Mouse (Mus musculus): Measurements from ENCODE around the gene Bcas3. TPM values are rescaled to one million over a fixed set of nuclear protein-coding genes. Genes with fewer than 3 reads are reported as not detected.

The Bcas3 gene
- total RNA-seq, 1 experiment from 2014 or later: 19.2 TPM

DNA sequence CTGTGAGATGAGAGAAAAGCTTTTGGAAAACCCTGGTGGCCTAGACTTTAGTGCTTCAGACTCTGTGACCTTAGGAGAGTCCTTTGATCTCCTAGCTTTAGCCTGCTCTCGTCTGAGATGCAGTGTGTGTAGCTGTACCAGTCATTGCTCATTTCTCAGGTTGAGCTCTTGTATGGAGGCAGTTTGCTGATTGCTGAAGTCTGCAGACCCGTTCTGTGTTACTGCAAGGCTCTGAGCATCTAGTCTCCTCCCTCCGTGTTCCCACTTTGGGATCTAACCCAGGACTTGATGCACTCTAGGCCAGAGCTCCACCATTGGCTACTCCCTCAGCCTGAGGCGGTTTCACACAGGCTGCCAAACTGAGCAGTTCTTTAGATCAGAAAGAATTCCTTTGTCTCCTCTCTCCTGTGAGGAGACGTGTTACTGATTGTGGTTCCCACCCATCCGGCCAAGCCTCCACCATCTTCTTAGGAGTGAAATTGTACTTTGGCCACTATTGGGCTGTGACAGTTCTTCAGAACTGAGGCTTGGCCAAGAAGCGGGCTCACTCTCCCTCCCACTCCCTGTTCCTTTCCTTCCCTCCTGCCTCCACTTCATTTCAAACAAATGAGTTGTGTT lies 413.2 kb downstream of the Bcas3 start:
- 0 out of 4 replicates have a peak, but pooled peaks of 1 of the 2 experiments have one; percentile 12 for ATAC-seq (replicated peaks in 1 of 2; ENCODE audit: insufficient read depth in 1 of 2, low FRiP score in 2 of 2, low TSS enrichment in 1 of 2, low read depth in 1 of 2, poor library complexity in 2 of 2, severe bottlenecking in 2 of 2)

DNA sequence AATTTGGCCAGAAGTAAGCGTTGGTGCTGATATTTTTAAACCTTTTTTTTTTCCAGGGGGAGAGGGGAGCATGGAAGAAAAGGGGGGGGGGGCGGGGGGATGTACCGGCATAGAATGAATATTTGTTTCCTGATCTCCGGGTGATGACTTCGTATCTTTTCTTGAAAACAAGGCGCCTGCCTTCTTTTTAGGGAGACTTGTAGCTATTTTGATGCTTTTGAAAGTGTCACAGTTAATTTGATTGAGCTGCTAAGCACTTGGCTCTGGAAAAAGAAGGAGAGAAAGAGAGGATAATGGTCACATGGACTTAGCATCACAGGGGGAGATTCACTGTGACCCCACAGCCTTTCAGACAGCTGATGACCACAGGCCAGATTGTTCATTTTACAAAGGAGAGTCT lies 413.8 kb downstream of the Bcas3 start:
- no peak for ATAC-seq (replicated peaks in 1 of 2; ENCODE audit: insufficient read depth in 1 of 2, low FRiP score in 2 of 2, low TSS enrichment in 1 of 2, low read depth in 1 of 2, poor library complexity in 2 of 2, severe bottlenecking in 2 of 2)

DNA sequence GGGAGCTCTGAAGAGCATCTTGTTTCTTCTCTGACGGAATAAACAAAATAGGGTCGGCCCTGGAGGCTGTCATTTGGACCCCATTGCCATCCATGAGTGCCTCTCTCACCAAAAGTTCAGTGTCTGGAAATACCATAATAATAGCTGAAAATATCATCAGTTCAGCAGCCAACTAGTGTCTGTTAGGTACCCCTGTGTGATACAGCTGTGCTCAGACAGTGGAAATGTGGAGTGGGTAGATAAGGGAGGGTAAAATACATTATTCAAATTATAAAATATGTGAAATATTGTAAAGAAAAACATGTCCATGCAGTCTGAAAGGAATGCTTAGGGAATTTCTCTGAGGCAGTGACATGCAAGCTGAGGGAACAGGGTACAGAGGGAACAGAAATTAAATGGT lies 416.8 kb downstream of the Bcas3 start:
- no peak for ATAC-seq (replicated peaks in 1 of 2; ENCODE audit: insufficient read depth in 1 of 2, low FRiP score in 2 of 2, low TSS enrichment in 1 of 2, low read depth in 1 of 2, poor library complexity in 2 of 2, severe bottlenecking in 2 of 2)

DNA sequence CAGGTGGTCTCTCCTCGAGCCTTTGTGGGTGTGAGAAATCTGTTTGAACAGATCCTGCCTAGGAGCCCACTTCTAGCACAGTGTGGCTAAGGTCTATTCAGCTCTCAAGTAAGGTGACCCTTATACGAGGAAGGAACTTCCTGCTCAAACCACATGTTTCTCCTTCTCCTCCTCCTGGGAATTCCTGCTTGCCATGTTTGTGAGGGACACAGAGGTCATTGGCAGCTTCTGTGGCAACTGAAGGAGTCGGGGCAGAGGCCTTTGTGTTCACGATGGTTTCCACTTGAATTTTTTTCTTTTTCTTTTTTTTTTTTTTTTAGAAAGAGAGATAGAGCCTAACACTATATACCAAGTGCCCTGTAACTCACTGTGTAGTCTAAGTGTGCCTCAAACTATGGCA lies 420.4 kb downstream of the Bcas3 start:
- no peak for ATAC-seq (replicated peaks in 1 of 2; ENCODE audit: insufficient read depth in 1 of 2, low FRiP score in 2 of 2, low TSS enrichment in 1 of 2, low read depth in 1 of 2, poor library complexity in 2 of 2, severe bottlenecking in 2 of 2)

DNA sequence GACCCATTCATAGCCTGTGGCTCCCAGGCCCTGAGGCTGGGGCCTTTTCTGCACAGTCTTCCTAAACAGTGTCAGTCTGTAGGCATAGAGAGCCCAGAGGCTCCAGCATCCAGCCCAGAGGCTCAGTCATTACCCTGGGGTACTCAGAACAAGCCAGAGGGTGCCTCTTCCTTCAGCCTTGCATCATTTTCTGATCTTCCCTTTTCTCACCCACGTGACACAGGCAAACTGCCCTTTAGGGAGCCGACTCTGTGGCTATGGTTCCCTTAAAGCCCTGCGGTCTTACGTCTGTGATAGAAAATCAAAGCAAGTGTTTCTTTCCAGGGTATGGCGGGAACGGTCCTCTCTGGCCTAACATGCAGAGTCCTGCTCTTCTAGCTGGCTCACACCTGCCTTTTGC lies 421.7 kb downstream of the Bcas3 start:
- peak in 1 of 2 experiments; percentile 62; a peak in 1 of 4 replicates for ATAC-seq (replicated peaks in 1 of 2; ENCODE audit: insufficient read depth in 1 of 2, low FRiP score in 2 of 2, low TSS enrichment in 1 of 2, low read depth in 1 of 2, poor library complexity in 2 of 2, severe bottlenecking in 2 of 2)

DNA sequence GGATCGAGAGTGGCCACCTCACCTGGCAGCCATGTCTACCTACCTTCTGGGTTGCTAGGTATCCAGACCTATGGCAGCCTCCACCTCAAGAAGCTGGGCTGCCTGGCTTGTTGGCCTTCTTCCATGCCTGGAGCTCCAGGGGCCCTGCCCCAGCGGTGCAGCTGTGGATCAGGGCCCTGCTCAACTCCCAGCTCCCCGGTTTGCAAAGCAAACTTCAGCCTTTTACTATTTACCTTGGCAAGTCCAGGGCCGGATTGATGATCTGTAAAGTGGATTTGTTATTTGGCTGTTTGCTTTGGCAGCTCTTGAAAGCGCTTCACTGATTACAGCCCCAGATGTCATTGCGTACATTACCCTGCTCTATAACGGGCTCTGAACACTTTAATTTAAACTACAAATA lies 422.5 kb downstream of the Bcas3 start:
- ATAC-seq (replicated peaks in 1 of 2; ENCODE audit: insufficient read depth in 1 of 2, low FRiP score in 2 of 2, low TSS enrichment in 1 of 2, low read depth in 1 of 2, poor library complexity in 2 of 2, severe bottlenecking in 2 of 2): no peak

DNA sequence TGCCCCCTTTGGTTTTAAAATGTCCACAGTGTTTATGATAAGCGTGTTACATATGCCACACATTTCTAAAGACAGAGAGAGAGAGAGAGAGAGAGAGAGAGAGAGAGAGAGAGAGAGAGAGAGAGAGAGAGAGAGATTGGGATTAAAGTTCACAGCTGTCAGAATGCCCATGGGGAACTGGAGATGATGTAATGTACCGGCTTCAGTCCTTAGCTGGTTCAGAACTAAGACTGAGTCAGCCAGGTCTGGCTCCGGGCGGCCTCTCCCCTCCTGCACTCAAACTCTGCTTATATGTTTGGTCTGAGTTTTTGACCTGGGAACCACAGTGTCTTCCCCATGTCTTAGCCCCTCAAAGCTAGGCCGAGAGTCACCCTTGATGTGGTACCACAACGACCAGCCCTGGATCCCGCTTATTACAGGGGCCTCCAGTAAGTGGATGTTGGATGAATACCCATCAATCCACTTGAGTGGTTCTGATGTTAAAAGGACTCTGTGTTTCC lies 423.9 kb downstream of the Bcas3 start:
- no peak for ATAC-seq (replicated peaks in 1 of 2; ENCODE audit: insufficient read depth in 1 of 2, low FRiP score in 2 of 2, low TSS enrichment in 1 of 2, low read depth in 1 of 2, poor library complexity in 2 of 2, severe bottlenecking in 2 of 2)

DNA sequence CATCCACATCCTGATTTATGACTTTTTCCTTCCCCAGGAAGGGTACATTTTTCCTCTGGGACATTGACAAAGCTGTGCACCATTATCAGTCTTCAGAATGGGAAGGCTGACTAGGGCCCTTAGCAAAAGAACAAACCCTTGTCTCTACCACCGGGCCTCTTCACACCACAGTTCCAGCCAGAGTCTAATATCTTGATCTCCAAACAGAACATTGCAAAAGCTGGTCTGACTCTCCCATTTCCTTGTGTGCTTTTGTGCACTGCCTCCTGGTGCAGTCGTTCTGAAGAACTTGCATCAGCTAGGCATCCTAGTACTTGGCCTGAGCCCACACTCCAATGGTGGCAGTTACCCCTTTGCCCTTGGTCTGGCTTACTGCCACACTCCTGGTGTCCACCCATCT lies 425.0 kb downstream of the Bcas3 start:
- ATAC-seq (replicated peaks in 1 of 2; ENCODE audit: insufficient read depth in 1 of 2, low FRiP score in 2 of 2, low TSS enrichment in 1 of 2, low read depth in 1 of 2, poor library complexity in 2 of 2, severe bottlenecking in 2 of 2): no peak

DNA sequence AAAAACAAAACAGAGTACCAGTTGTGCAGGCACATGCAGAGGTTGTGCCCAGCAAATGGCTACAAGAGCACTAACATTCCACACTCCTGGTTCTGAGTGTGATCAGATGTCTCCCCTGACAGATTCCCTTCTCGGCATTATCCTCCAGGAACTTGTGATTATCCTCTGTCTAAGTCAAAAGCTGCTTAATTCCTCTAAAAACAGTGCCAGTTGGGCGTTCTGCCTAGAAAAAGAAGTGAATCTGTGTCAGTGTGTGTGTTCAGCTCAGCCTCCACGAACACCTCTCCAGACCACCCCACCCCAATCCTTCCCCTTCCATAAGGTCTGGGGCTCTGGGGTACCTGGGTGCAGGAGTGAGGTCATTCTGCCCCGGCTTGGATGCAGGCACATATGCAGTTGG lies 427.3 kb downstream of the Bcas3 start:
- no peak for ATAC-seq (replicated peaks in 1 of 2; ENCODE audit: insufficient read depth in 1 of 2, low FRiP score in 2 of 2, low TSS enrichment in 1 of 2, low read depth in 1 of 2, poor library complexity in 2 of 2, severe bottlenecking in 2 of 2)

DNA sequence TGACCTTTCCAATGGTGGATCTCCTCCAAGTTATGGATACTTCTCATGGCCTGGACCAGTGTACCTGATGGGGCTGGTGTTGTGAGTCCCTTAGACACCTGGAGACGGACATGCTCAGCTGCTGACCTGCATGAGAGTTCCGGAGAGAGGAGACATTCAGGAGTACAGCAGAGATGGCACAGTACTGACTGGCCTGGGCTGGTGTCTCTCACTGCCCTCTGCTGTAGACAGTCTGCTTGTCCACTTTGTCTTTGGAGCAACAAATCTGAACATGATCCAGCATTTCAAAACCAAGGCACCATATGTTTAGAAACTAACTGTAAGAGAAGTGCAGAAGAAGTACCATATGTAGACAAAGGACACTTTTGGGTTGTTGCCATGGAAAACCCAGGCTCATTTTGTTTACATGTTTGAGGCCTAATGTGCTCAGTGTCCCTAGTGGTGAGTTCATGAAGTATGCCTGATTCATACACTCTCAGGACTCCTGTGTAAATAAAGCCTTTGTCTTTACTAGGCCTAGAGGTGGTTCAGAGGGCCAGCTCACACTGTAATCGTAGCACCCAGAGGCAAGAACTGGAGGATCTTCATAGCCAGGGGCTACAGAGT lies 433.2 kb downstream of the Bcas3 start:
- 0 out of 4 replicates have a peak, but pooled peaks of 1 of the 2 experiments have one; percentile 49 for ATAC-seq (replicated peaks in 1 of 2; ENCODE audit: insufficient read depth in 1 of 2, low FRiP score in 2 of 2, low TSS enrichment in 1 of 2, low read depth in 1 of 2, poor library complexity in 2 of 2, severe bottlenecking in 2 of 2)

DNA sequence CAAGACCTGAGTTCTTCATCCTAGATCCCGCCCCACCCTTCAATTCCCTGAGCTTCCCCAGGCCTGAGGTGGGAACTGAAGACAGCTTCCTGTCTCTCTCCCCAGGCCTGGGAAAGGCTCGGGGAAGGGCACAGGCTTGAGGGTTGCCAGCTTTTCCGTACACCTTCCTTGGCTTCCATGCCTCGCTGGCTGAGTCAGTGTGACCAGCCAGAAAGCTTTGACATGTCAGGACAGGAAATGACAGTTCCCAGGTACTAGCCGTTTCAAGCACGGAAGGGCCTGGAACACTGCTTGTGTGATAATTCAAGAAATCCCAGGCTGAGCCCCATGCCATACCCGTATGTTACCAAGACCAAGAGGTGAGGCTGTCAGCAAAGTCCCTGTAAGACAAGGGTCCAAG lies 436.8 kb downstream of the Bcas3 start:
- ATAC-seq (replicated peaks in 1 of 2; ENCODE audit: insufficient read depth in 1 of 2, low FRiP score in 2 of 2, low TSS enrichment in 1 of 2, low read depth in 1 of 2, poor library complexity in 2 of 2, severe bottlenecking in 2 of 2): no peak

DNA sequence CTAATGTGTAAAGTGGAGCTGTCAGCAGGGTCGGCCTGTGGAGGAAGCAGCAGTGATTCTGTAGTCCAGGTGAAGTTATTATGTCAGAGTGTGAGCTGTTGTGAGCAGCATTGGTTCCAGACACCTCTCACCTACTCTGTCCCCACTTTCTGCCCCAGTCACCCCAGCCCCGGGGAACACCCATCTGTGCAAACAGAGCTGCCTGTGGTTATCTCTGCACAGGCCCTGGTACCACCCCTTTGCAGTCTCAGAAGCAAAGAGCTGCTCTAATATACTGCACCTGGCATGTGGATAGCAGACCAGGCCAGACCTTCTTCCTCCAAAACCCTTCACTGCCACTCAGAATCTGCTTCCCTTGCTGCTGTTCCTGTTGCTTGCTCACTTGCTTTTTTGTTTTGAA lies 437.3 kb downstream of the Bcas3 start:
- no peak for ATAC-seq (replicated peaks in 1 of 2; ENCODE audit: insufficient read depth in 1 of 2, low FRiP score in 2 of 2, low TSS enrichment in 1 of 2, low read depth in 1 of 2, poor library complexity in 2 of 2, severe bottlenecking in 2 of 2)

DNA sequence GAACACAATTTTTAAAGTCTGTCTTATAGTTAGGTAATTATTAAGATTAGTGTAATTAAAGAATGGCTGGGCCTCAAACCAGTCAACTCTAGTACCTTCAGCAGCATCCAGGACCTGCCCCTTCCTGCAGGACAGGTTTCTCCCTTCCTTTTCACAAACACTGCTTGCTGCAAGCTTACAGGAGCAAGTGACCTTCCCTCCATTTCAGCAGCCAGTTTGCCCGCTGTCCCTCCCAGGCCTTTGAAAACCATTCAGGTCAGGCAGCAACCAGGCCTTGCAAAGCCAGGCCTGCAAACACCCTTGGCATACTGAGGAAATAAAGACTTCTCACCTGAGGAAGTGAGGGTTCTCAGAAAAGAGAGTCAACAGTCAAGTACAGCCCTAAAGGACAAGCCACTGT lies 438.2 kb downstream of the Bcas3 start:
- ATAC-seq (replicated peaks in 1 of 2; ENCODE audit: insufficient read depth in 1 of 2, low FRiP score in 2 of 2, low TSS enrichment in 1 of 2, low read depth in 1 of 2, poor library complexity in 2 of 2, severe bottlenecking in 2 of 2): no peak

DNA sequence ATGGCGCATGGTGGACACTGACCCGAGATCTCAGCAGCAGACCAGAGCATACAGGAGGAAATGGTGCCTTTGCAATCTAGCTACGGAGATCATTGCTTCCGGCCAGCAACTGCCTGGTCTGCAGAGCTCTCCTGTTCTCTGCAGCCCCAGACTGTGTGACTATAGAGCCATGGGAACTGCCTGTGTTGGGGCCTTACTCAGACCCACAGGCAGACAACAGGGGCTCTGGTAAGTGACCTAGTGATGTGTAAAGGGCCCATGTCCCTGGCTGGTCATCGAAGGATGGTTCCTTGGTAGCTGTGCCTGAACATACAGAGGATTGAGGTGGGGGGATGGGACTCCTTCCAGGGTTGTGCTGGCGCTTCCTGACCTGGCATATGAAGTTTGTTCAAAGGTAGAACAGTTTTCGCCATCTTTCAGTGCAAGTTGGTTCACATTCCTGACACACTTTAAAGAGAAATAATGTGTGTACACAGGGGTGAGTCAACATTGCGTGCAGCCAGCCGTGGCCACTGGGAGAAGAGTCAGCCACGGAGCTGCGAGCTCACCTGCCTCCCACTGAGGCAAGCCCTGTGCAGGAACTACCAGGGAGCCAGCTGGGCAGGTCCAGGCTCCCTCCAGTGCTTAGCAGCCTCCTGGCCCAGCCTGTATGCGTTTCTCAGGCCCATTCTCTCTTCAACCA lies 439.7 kb downstream of the Bcas3 start:
- no peak for ATAC-seq (replicated peaks in 1 of 2; ENCODE audit: insufficient read depth in 1 of 2, low FRiP score in 2 of 2, low TSS enrichment in 1 of 2, low read depth in 1 of 2, poor library complexity in 2 of 2, severe bottlenecking in 2 of 2)

DNA sequence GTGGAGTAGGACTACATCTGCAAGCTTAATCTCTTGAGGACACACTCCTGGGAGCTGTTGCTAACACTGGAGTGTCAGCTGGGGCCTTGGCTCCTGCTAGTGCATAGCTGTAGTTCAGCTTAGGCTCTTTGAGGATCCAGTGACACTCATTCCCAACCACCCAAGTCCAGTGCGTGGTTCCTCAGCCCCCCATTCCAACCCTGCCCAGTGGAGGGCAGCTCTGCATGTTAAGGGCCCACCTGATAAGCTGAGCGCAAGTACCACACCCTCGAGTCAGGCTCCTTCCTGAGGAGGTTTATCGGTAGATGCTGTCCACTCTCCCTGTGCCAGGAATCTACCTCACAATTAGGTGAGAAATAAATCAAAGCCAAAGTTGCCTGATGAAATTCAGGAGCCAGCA lies 446.5 kb downstream of the Bcas3 start:
- ATAC-seq (replicated peaks in 1 of 2; ENCODE audit: insufficient read depth in 1 of 2, low FRiP score in 2 of 2, low TSS enrichment in 1 of 2, low read depth in 1 of 2, poor library complexity in 2 of 2, severe bottlenecking in 2 of 2): no peak

DNA sequence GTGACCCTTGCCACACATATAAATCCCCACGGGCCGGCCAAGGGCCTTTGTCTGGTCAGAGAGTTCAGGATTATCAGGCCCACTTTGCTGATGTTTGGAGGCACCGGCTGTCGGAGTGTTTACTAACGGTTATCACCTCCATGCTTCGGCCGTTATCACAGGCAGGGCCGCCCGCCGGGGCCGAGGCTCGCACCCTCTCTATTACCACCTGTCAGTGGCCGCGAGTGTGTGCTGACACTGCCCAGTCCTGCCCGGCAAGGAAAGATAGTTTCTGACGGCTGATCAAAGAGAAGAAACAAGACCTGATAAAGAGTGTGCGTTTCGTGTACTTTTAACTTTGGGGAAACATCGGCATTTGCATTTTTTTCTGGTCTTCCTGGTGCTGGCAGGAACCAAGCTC lies 446.9 kb downstream of the Bcas3 start:
- no peak for ATAC-seq (replicated peaks in 1 of 2; ENCODE audit: insufficient read depth in 1 of 2, low FRiP score in 2 of 2, low TSS enrichment in 1 of 2, low read depth in 1 of 2, poor library complexity in 2 of 2, severe bottlenecking in 2 of 2)

DNA sequence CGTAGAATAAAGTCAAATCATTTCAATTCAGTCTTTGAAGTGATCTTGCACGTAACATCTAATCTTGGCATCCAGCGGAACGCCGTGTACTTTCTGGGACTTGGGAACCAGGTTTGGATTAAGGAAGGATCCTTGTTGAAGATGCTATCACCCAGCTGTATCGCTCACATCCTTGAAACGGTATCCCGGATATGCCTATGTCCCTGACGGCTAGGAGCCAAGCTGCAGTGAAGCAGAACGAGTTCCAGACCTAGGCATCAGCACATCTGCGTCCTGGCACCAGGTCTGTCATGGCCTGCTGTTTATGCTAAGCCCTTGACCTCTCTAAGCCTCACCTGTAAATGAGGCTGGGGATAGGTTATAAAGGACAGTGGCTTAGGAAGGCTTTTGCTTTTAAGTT lies 447.4 kb downstream of the Bcas3 start:
- no peak for ATAC-seq (replicated peaks in 1 of 2; ENCODE audit: insufficient read depth in 1 of 2, low FRiP score in 2 of 2, low TSS enrichment in 1 of 2, low read depth in 1 of 2, poor library complexity in 2 of 2, severe bottlenecking in 2 of 2)

DNA sequence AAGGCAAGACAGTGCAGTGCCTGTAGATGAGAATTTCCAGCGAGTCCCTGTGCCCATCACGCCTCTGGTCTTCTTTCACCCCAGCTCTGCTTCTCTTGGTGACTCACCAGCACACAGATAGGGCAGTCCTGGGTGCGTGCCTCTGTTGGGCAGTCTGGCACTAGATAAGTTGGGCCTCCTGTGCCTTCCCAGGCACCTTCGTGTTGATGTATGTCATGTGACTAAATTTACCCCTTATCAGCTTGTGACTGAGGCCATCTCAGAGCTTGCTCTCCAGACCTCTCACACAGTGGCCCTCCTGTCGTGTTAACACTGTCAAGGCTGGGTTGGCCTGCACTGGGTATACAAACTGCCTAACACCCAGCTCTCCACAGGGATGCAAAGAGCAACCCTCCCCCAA lies 451.1 kb downstream of the Bcas3 start:
- peak in 1 of 2 experiments; percentile 42; a peak in 1 of 4 replicates for ATAC-seq (replicated peaks in 1 of 2; ENCODE audit: insufficient read depth in 1 of 2, low FRiP score in 2 of 2, low TSS enrichment in 1 of 2, low read depth in 1 of 2, poor library complexity in 2 of 2, severe bottlenecking in 2 of 2)

All from hematopoietic stem cell, adult 5-6 weeks (primary cell).